Mouse (Mus musculus) myocyte (in vitro differentiated cells): ENCODE measurements around the gene Ermap.
A peak's percentile ranks its signal among the peaks of the same experiment; 100 is the strongest.

Experiments
- CEBPB ChIP-seq: IDR thresholded peaks from 2 replicates; pipeline ENCODE4 v1.6.1; 2011; ENCODE audit warnings: mild to moderate bottlenecking, moderate library complexity; ENCODE audit not compliant: poor library complexity, insufficient read depth, severe bottlenecking
- MAX ChIP-seq: IDR thresholded peaks from one replicate; pipeline ENCODE4 v1.6.1; 2011; ENCODE audit warnings: low read depth, mild to moderate bottlenecking, control low read depth
- MYOG ChIP-seq, 3 experiments: IDR thresholded peaks; one replicate each; pipeline ENCODE4 v1.6.1; 2011; ENCODE audit warnings: control low read depth in 2 of 3, low read depth in 2 of 3, mild to moderate bottlenecking in 2 of 3; ENCODE audit not compliant: insufficient read length in 2 of 3, control insufficient read depth in 1 of 3, insufficient read depth in 1 of 3
- POLR2A ChIP-seq: IDR thresholded peaks from one replicate; pipeline ENCODE4 v1.6.1; 2011; ENCODE audit warnings: low read depth, mild to moderate bottlenecking, control low read depth, moderate library complexity; ENCODE audit not compliant: insufficient read length
- TCF12 ChIP-seq: IDR thresholded peaks from one replicate; pipeline ENCODE4 v1.6.1; 2011; ENCODE audit warnings: mild to moderate bottlenecking, control low read depth; ENCODE audit not compliant: poor library complexity, insufficient read depth, severe bottlenecking

DNA sequence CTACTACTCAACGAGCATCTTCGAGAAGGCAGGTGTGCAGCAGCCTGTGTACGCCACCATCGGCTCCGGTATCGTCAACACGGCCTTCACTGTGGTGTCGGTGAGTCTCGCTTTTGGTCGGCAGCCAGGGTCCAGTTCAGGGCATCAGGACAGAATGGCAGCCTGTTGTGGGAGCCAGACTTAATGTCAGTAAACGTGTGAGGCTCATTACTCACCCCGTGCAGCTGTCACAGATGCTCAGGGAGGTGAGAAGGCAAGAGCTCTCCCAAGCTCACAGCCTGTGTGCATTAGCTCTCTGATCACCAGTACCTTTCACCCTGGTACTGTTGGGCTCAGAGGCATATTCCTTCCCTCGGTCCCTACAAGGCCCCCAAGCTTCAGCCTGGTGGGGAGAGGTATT, 56.0 kb downstream of the Ermap start:
- TF ChIP-seq POLR2A = no peak
- no peak for TF ChIP-seq CEBPB
- TF ChIP-seq TCF12 = no peak
- no peak for TF ChIP-seq MAX
- TF ChIP-seq MYOG (IDR thresholded peaks at IDR 0.05; ENCODE audit: control insufficient read depth in 1 of 3, insufficient read depth in 1 of 3, insufficient read length in 2 of 3, low read depth in 2 of 3) = peak in 1 of 3 experiments; percentile 42
